Mouse (Mus musculus): ENCODE data around the gene Pax7. TPM values are rescaled to one million over a fixed set of nuclear protein-coding genes. Genes with fewer than 3 reads are reported as not detected.

The Pax7 gene
- polyA plus RNA-seq, 2 experiments: 1.9 to 4.7 TPM

DNA sequence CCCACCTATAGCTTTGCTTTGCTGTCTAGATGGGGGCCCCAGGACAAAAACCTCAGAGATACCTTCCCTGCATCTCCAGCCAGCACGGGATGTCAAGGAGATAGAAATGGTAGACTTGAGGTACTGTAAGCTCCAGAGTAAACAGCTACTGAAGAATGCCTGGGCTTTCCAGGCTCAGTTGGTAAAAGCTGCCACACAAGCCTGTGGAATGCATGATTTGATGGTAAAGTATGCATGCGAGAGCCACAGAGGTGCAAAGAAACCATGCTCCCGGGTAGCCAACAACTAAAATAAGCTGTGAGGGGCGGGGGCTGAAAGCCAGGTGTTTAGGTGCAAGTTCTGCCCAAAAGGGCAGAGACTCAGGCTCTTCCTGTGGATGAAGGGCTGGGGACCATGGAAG lies 130.4 kb downstream of the Pax7 start:
- no peak for ATAC-seq (ENCODE audit: low FRiP score, low read depth)
- Histone ChIP-seq H3K27ac (replicated peaks; ENCODE audit: low read depth, low read length) (no peak overlapping the region), H3K9ac (ENCODE audit: low read depth, low read length, severe bottlenecking) (no peak overlapping the region), H3K4me1 (ENCODE audit: control insufficient read depth, insufficient read depth, low read length) (no peaks in the 10 kb centered on the region), H3K27me3 (ENCODE audit: control insufficient read depth, insufficient read depth, low read length) (no peaks in the 10 kb centered on the region), H3K36me3 (ENCODE audit: control insufficient read depth, insufficient read depth, low read length) (no peaks in the 10 kb centered on the region), H3K4me3 (replicated peaks; ENCODE audit: low read length) (no peak overlapping the region), H3K4me2 (replicated peaks; ENCODE audit: low read depth, low read length, severe bottlenecking) (no peak overlapping the region), H3K9me3 (ENCODE audit: control insufficient read depth, low read length) (no peaks in the 10 kb centered on the region)
- no peak for TF ChIP-seq POLR2A (IDR thresholded peaks at IDR 0.05; ENCODE audit: borderline replicate concordance, extremely low read depth, insufficient read depth, insufficient read length)
- WGBS: 56% methylated on average over 4 of the region's 4 CpGs
- no peak for DNase-seq (ENCODE audit: low spot score)

DNA sequence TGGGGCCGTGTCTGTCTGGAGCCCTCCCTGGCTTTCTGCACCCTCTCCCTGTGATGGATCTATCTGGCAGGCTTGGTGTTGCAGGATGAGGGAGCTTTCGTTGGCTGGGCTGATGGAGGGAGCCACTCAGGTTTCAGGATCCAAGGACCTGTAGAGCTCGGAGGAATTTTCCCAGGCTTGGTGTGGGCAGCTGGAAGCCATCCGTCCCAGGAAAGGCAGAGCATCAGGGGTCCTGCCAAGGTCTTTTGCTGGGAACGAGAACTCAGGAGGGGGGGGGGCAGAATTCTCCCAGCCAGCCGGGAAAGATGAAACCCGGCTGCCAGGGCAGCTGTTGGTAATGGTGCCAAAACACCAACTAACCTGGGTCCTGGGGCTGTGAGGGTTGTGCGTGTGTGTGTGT lies 134.7 kb downstream of the Pax7 start:
- Histone ChIP-seq H3K27ac (replicated peaks; ENCODE audit: low read depth, low read length) (no peak overlapping the region), H3K27me3 (ENCODE audit: control insufficient read depth, insufficient read depth, low read length) (no peaks in the 10 kb centered on the region), H3K36me3 (ENCODE audit: control insufficient read depth, insufficient read depth, low read length) (no peaks in the 10 kb centered on the region), H3K4me2 (replicated peaks; ENCODE audit: low read depth, low read length, severe bottlenecking) (no peak overlapping the region), H3K4me3 (replicated peaks; ENCODE audit: low read length) (no peak overlapping the region), H3K4me1 (ENCODE audit: control insufficient read depth, insufficient read depth, low read length) (no peaks in the 10 kb centered on the region), H3K9me3 (ENCODE audit: control insufficient read depth, low read length) (no peaks in the 10 kb centered on the region), H3K9ac (ENCODE audit: low read depth, low read length, severe bottlenecking) (no peak overlapping the region)
- peak; percentile 66 for DNase-seq (ENCODE audit: low spot score)
- peak; percentile 65 for ATAC-seq (ENCODE audit: low FRiP score, low read depth)
- WGBS: 48% methylated on average over 8 of the region's 8 CpGs
- no peak for TF ChIP-seq POLR2A (IDR thresholded peaks at IDR 0.05; ENCODE audit: borderline replicate concordance, extremely low read depth, insufficient read depth, insufficient read length)

DNA sequence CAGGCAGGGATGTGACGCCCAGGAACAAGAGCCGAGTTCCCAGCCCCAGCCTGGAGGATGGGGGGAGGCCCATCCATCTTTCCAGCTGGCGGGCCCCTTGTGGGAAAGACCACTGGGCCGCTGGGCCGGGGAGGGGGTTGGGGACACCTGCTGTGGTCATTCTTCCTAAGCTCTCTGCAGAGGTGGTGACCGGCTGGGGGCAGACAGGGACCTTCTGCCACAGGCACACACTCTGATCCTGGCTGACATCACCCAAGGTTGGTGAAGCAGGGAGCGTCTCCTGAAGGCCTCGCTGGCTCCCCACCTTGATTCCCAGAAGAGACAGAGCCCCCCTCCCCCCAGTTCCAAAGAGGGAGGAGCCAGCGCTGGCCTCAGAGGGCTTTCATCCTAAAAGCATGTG lies 135.6 kb downstream of the Pax7 start:
- H3K9ac ChIP-seq (ENCODE audit: low read depth, low read length, severe bottlenecking): no peak overlapping the region
- H3K36me3 ChIP-seq (ENCODE audit: control insufficient read depth, insufficient read depth, low read length): no peaks in the 10 kb centered on the region
- no peak overlapping the region for H3K27ac ChIP-seq (replicated peaks; ENCODE audit: low read depth, low read length)
- ATAC-seq (ENCODE audit: low FRiP score, low read depth) (peak; percentile 70), DNase-seq (ENCODE audit: low spot score) (peak; percentile 63)
- no peaks in the 10 kb centered on the region for H3K4me1 ChIP-seq (ENCODE audit: control insufficient read depth, insufficient read depth, low read length)
- H3K4me2 ChIP-seq (replicated peaks; ENCODE audit: low read depth, low read length, severe bottlenecking): no peak overlapping the region
- no peaks in the 10 kb centered on the region for H3K27me3 ChIP-seq (ENCODE audit: control insufficient read depth, insufficient read depth, low read length)
- TF ChIP-seq POLR2A (IDR thresholded peaks at IDR 0.05; ENCODE audit: borderline replicate concordance, extremely low read depth, insufficient read depth, insufficient read length): no peak
- H3K4me3 ChIP-seq (replicated peaks; ENCODE audit: low read length): no peak overlapping the region
- WGBS: 4% methylated on average over 9 of the region's 9 CpGs
- no peaks in the 10 kb centered on the region for H3K9me3 ChIP-seq (ENCODE audit: control insufficient read depth, low read length)

DNA sequence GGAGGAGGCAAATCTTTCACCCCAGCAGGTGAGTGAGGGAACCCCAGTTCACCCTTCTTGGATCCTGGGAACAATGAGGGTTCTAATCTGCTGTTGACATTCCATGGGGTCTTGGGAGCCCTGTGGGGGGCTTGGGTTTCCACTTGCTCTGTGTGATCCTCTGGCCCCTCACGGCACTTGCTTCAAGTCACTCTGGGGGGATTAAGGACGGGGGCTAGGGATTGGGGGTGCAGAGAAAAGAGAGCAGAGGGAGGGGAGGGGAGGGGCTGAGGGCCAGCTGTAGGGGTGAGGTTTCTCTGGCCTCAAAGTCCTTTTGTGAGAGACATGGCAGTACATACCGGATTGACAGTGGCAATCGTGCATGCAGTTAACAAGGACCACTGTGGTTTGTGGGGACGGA lies 140.0 kb downstream of the Pax7 start:
- 42% methylated on average over 5 of the region's 5 CpGs for WGBS
- no peak overlapping the region for H3K27ac ChIP-seq (replicated peaks; ENCODE audit: low read depth, low read length)
- TF ChIP-seq POLR2A (IDR thresholded peaks at IDR 0.05; ENCODE audit: borderline replicate concordance, extremely low read depth, insufficient read depth, insufficient read length): no peak
- H3K27me3 ChIP-seq (ENCODE audit: control insufficient read depth, insufficient read depth, low read length): no peaks in the 10 kb centered on the region
- H3K4me3 ChIP-seq (replicated peaks; ENCODE audit: low read length): no peak overlapping the region
- DNase-seq (ENCODE audit: low spot score) (no peak), ATAC-seq (ENCODE audit: low FRiP score, low read depth) (peak; percentile 51)
- no peak overlapping the region for H3K4me2 ChIP-seq (replicated peaks; ENCODE audit: low read depth, low read length, severe bottlenecking)
- H3K9ac ChIP-seq (ENCODE audit: low read depth, low read length, severe bottlenecking): no peak overlapping the region
- no peaks in the 10 kb centered on the region for H3K36me3 ChIP-seq (ENCODE audit: control insufficient read depth, insufficient read depth, low read length)
- H3K9me3 ChIP-seq (ENCODE audit: control insufficient read depth, low read length): no peaks in the 10 kb centered on the region
- peaks cover 7% of the 10 kb centered on the region for H3K4me1 ChIP-seq (ENCODE audit: control insufficient read depth, insufficient read depth, low read length)

DNA sequence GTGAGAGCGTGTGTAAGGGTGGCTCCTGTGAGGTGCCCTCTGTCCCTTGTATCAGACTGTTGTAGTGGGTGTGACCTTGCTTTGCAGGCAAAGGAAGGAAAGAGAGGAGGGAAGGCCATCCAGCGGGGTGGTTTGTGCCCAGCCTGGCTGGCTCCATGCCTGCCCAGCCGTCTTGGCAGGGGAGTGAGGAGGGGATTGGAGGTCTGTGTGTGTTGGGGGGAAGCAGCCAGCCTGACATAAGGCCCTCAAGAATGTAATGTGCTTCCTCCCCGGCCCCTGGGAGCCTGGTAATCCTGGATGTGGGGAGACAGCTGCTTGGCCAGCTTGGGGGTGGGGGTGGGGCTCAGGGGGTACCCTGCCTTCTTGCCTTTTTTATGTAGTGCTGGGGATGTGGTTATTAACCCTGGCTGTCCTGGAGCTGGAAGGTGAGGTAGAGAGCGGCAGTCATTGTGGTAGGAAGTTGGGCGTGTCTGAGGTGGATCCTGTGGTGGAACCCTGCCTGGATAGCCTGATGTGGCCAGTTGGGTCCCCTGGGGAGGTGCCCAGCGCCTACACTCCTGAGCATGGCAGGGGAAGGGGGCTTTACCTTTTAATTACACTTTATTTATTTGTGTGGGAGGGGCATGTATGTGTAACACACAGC lies 143.6 kb downstream of the Pax7 start:
- whole genome bisulfite sequencing: 27% methylated on average over 7 of the region's 7 CpGs
- Histone ChIP-seq H3K36me3 (ENCODE audit: control insufficient read depth, insufficient read depth, low read length) (no peaks in the 10 kb centered on the region), H3K9ac (ENCODE audit: low read depth, low read length, severe bottlenecking) (no peak overlapping the region), H3K27me3 (ENCODE audit: control insufficient read depth, insufficient read depth, low read length) (no peaks in the 10 kb centered on the region), H3K4me2 (replicated peaks; ENCODE audit: low read depth, low read length, severe bottlenecking) (no peak overlapping the region), H3K27ac (replicated peaks; ENCODE audit: low read depth, low read length) (no peak overlapping the region), H3K4me3 (replicated peaks; ENCODE audit: low read length) (no peak overlapping the region), H3K4me1 (ENCODE audit: control insufficient read depth, insufficient read depth, low read length) (peaks cover 7% of the 10 kb centered on the region), H3K9me3 (ENCODE audit: control insufficient read depth, low read length) (no peaks in the 10 kb centered on the region)
- DNase-seq (ENCODE audit: low spot score) (peak; percentile 49), ATAC-seq (ENCODE audit: low FRiP score, low read depth) (peak; percentile 60)
- TF ChIP-seq POLR2A (IDR thresholded peaks at IDR 0.05; ENCODE audit: borderline replicate concordance, extremely low read depth, insufficient read depth, insufficient read length): no peak

All from limb, embryonic 14.5 days (tissue).